Mouse (Mus musculus): ENCODE measurements around the gene Chchd3.

DNA sequence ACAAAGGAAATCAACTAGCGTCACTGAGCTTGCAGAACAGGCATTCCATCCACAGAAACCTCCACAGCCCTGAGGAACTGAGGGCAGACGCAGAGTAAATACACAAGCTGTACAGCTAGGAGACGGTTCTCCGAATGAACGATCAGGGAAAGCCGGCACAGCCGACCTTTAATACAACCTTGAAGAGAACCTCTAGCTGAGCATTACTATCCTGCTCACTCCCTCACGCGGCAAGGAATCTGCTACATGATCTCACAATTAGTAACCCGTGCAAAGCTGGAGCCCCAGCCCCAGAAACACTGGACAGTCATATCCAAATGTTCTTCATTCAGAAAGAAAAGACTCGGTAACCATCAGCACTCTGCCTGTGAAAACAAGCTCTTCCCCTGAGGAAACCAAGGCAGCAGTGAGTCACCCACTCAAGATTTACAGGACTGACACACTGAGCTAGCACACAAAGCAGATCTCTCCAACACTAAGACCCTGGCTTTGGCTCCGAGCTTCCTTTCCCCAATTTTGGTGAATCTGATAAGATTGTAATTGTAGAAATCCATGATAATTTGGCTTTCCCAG, 69.9 kb downstream of the Chchd3 start:
- no peak for TF ChIP-seq TAL1 (conservative IDR thresholded peaks at IDR 0.05; ENCODE audit: low read depth, low read length)
- no peak for TF ChIP-seq POLR2AphosphoS5 (IDR thresholded peaks at IDR 0.05; ENCODE audit: insufficient replicate concordance, low read depth, low read length)
- no peak for TF ChIP-seq CTCF (IDR thresholded peaks at IDR 0.05; ENCODE audit: low read depth, low read length)
- TF ChIP-seq GATA1 (IDR thresholded peaks at IDR 0.05; ENCODE audit: borderline replicate concordance, low read length) = no peak
- no peak for TF ChIP-seq GATA2 (IDR thresholded peaks at IDR 0.05; ENCODE audit: borderline replicate concordance, low read depth, low read length)

All from G1E (cell line).